Mouse (Mus musculus) spleen, adult 2 months (tissue): ENCODE measurements around the gene Crebrf.

Experiments used
- CTCF ChIP-seq: fragments of 200-500 bp; IDR thresholded peaks from 2 replicates; pipeline ENCODE4 v1.5.1; 2011; ENCODE audit warnings: mild to moderate bottlenecking, inconsistent platforms; ENCODE audit not compliant: insufficient read depth, insufficient read length, insufficient replicate concordance; ENCODE audit errors: extremely low read depth
- POLR2A ChIP-seq: fragments of 200-500 bp; IDR thresholded peaks from 2 replicates; pipeline ENCODE4 v1.6.1; 2011; ENCODE audit warnings: low read depth, low read length, inconsistent platforms

GRCm38 (mm10) chr17:26779471-26779870 lies 64.0 kb downstream of the Crebrf start:
- TF ChIP-seq CTCF (no peak), POLR2A (no peak)
